Mouse (Mus musculus): ENCODE results near the gene Edaradd. TPM values are rescaled to one million over a fixed set of nuclear protein-coding genes. Genes with fewer than 3 reads are reported as not detected.

Gene Edaradd
- total and polyA plus RNA-seq, 3 experiments, result 0.02 to 0.06 (median 0.03) TPM

GRCm38 (mm10) chr13:12460881-12461729 is 59.1 kb downstream of the Edaradd start:
- peak; percentile 98 for DNase-seq

- peak; percentile 80 for DNase-seq
Measured at GRCm38 (mm10) chr13:12460443-12460842, 59.8 kb downstream of the Edaradd start.

- DNase-seq, result no peak
Measured at GRCm38 (mm10) chr13:12456711-12457110, 63.5 kb downstream of the Edaradd start.

DNA sequence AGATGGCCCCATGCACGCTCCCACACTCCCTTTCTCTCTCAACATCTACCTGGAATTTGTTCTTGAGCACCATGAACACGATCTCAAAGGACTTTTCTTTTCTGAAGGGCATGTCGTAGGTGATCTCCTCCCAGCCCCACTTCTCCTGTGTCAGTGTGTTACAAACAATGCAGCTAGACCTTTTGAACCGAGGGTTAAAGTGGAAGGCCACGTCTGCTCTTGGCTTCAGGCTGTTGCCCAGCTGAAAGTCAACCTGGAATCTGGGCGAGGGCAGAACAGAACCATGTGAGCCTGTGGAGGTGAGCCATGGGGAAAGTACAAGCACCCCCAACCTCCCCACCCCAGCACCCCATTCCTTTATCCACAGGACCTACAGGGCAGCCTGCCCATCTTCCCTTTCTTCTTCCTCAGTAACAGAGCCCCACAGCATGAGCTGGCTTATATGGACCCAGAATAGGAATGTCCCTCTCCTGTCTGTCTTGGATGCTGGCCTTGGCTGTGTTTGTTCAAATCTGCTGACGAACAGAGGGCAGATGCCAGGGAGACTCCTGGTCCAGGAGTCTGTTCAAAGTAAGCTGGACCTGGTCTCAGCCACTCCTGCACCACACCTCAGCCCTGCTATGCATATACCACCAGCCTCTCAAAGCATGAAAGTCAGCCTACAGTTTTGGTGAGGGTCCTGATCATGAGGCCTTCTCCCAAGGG is 65.4 kb downstream of the Edaradd start:
- no peak for DNase-seq

DNA sequence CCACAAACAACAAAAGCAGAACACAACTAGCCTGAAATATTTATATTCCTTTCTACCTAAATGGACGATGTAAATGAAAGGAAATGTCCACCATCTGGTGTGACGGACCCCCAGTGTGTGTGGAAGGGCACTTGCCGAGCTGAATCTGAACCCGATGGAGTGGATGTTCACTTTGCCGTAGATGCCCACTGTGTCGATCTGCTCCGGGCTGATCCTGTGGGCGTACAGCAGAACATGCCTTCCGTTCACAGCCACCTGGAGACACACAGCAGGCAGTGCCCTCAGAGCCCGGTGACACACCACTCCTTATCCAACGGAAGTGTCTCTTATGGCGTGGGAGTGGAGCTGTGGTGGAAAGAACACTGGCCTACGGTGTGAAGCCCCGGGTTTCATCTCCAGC is 67.1 kb downstream of the Edaradd start:
- no peak for DNase-seq

DNA sequence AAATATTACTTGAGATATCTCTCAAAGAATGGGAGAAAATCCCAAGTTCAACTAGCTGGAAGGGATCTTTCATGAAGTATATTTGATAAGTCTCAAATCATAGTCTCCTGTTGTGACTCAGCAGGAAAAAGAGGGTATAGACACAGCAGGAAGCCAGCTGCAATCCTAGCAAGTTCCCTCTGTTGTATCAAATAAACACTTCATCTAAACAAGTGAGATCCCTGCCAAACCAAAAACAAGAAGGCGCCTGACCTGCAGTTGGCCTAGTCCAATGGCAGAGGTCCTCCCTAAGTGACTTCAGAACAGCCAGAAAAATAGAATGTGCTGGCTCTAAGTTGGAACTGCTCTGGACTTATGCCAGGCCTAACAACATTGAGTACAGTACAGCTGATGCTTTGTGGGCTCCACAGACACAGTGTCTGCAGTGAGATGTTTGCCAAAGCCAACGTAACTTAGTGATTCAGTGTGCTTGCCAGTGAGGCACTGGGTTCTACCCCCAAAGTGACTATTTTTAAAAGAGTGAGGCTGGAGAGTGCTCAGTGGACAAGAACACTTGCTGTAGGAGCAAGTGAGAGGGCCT is 78.1 kb downstream of the Edaradd start:
- DNase-seq, result peak; percentile 40

DNA sequence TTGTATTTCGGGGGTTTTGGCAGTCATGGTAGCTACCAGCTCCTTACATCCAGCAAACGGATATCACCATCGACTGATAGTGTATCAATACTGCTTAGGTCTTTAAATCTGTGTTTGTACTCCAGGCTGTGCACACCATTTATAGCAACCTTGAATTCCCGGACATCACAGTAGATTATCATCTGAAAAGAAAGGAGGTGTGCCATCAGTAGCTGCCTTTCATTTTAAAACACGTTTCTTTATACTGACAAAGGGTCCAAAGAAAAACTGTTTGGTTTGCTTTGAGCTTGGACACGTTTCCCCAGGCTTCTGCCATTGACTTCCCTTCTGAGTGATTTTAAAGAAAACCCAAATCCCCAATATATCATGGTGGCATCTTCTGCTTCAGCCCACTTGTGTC is 79.4 kb downstream of the Edaradd start:
- no peak for DNase-seq

GRCm38 (mm10) chr13:12439586-12439985 is 80.7 kb downstream of the Edaradd start:
- no peak for DNase-seq

GRCm38 (mm10) chr13:12433843-12434242 is 86.4 kb downstream of the Edaradd start:
- DNase-seq, result peak; percentile 23

DNA sequence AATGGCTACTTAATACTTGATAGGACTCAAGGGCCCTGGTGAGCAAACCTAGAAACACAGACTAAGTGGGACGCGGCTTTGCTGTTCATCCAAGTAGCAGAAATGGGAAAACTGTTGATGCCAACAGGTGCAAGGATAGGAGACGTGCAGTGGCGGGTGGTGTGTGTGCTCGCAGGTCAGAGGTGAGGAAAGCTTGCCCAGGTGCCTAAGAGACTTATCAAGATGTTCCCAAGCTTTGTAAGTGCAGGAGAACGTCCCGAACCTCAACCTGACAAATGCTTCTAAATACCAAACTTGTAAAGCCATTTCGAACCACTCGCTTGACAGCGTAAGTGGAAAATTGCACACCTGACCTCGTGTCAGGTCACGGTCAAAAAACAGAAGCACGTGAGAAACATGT is 91.7 kb downstream of the Edaradd start:
- no peak for DNase-seq

Other genes starting within 250 kb of the Edaradd start
- under 1 TPM; 0.35 to 0.97 TPM for gene Actn2, start 179.7 kb downstream of the Edaradd start, total RNA-seq (2021)
- 0.28 and 0.31 TPM in 2 replicates for gene Actn2, start 179.7 kb downstream of the Edaradd start, polyA plus RNA-seq (2012; rRNA removed)
- gene Heatr1, start 125.4 kb downstream of the Edaradd start, total RNA-seq (2021), result 10 to 100 TPM; 38.7 to 61.9 TPM
- gene Heatr1, start 125.4 kb downstream of the Edaradd start, polyA plus RNA-seq (2012; rRNA removed), result 13.2 and 13.7 TPM in 2 replicates
- 10 to 100 TPM; 73.3 to 87.4 TPM for gene Lgals8, start 55.5 kb downstream of the Edaradd start, total RNA-seq (2021)
- 15.6 and 16.5 TPM in 2 replicates for gene Lgals8, start 55.5 kb downstream of the Edaradd start, polyA plus RNA-seq (2012; rRNA removed)
- gene Ero1lb, start 45.4 kb upstream of the Edaradd start, total RNA-seq (2021), result 10 to 100 TPM; 14.0 to 14.8 TPM
- 23.0 and 26.2 TPM in 2 replicates for gene Ero1lb, start 45.4 kb upstream of the Edaradd start, polyA plus RNA-seq (2012; rRNA removed)